Mouse (Mus musculus): ENCODE results near the gene Ptar1.

GRCm38 (mm10) chr19:23699131-23699530 is 11.9 kb downstream of the Ptar1 start:
- no peak for TF ChIP-seq CTCF (IDR thresholded peaks at IDR 0.05)
- TF ChIP-seq EP300 (IDR thresholded peaks at IDR 0.05), result no peak

Data from lung, postnatal 0 days (tissue).